Mouse (Mus musculus) liver, postnatal 0 days (tissue): ENCODE results near the gene 4921517D22Rik.
"Not testable (repeated sequence)": the region's sequence is repeated elsewhere in the genome, so short reads cannot be mapped to it uniquely, and the experiment has no call there.

Experiments
- CTCF ChIP-seq: sonication (generic); IDR thresholded peaks from 2 replicates; pipeline ENCODE4 v1.5.1; 2016; ENCODE audit warnings: antibody characterized with exemption, low read depth
- EP300 ChIP-seq: IDR thresholded peaks from 2 replicates; pipeline ENCODE4 v1.6.1; 2016; ENCODE audit warnings: antibody characterized with exemption, low read depth, mild to moderate bottlenecking

- not testable (repeated sequence) for TF ChIP-seq CTCF, EP300
These were observed 6.2 kb upstream of the 4921517D22Rik start for GRCm38 (mm10) chr13:59700137-59700536.
